Mouse (Mus musculus) spleen, postnatal 4 days (tissue): ENCODE results near the gene Fubp1.

Experiments
- DNase-seq, 2 experiments: peaks; one replicate each; pipeline ENCODE4 v3.0.0; 2022; ENCODE audit warnings: low spot score in 2 of 2

Gene Fubp1

DNA sequence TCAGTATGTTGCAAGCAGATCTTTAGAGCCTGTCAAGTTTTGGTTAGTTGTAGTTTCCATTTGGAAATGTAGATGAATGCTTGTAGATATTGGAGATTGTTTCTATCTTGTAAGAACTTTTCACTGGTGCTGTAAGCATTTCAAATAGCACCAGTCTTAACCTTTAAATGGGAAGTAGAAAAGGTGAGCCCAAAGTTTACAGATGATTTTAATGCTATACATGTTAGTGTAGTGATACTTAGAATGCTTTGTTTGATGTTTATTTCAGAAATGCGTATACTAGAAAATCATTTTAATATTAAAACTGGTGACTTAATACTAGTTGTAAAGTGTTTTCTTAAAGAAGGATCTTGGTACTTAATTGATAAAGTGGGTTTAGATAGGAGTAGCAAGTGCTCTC lies 25.6 kb downstream of the Fubp1 start:
- no peak for DNase-seq

DNA sequence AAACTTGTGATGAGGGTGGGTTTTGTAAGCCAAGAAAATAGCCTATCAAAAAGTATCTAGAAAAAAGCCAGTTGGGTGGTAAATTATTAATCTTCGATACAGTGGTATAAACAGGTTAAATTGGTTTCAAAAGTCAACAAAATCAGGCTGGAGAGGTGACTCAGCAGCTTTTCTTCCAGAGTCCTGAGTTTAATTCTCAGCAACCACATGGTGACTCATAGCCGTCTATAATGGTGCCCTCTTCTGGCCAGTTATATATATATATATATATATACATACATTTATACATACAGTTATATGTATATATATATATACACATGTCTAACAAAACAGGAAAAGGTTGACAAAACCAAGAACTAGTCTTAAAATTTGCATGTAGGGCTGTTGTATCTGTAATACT lies 28.6 kb downstream of the Fubp1 start:
- peak in 1 of 2 experiments; percentile 34 for DNase-seq

DNA sequence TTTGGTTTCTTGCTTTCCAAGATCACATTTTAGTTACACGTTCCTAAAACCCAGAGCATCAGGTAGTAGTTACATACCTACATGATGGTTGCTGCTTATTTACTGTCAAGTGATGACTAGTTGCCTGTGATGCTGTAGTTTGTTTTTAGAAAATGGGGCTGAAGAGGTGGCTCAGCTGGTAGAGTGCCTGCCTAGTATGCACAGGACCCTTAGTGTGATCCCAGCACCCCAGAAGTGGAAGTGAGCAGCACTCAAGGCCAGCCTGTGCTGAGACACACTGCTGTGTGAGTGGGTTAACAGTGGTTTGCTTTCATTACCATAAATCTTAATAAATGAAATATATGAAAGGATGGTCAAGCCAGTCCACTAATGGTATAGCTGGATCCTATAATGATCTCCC lies 29.4 kb downstream of the Fubp1 start:
- DNase-seq, result no peak

DNA sequence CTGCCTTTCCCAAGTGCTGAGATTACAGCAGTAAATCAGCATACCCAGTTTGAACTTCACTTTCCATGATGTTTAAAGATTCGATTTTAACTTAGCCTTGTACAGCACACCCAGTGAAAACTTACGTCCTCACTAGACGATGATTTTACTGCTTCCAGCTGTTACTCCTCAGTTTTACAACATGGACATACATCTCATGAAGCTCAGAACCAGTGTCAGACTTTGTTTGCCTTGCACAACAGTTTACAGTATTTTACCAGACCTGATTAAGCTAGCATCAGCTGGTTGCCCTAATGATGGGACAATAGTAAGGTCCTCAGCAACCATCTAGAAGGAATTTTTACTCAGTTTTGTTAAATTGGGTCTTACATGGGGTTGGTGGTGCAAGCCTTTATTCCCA lies 30.9 kb downstream of the Fubp1 start:
- no peak for DNase-seq

DNA sequence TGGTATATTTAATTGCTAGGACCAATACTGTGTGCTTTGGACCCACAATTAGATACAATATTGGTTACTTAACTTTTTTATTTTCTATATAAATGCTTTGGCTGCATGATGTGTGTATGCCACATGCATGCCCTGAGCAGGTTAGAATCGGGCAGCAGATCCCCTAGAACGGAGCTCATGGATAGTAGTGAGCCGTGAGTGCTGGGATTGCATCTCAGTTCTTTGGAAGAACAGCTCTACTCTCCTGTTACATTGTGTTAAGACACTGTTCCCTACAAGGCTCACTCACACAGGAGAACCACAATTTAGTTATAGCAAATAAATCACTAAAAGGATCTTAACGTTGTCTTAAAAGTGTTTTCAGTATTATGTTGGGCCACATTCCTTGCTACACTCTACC lies 33.1 kb downstream of the Fubp1 start:
- no peak for DNase-seq

DNA sequence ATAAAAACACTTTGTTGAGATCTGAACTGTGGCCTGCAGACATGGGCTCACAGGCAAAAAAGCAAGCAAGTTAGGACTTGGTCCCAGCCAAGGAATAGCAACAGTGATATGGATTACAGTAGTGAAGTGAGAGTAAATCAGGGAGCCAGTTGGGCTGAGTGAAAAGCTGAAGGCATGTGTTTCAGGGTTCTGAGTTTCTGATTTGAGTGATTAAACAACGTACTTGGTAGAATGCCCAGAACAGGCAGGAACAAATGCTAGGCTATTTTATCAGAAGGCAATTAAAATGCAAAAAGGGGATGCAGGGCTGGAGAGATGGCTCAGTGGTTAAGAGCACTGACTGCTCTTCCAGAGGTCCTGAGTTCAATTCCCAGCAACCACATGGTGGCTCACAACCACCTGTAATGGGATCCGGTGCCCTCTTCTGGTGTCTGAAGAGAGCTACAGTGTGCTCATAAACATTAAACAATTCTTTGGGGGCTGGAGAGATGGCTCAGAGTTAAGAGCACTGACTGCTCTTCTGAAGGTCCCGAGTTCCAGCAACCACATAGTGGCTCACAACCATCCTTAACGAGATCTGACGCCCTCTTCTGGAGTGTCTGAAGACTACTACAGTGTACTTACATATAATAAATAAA lies 35.2 kb downstream of the Fubp1 start:
- no peak for DNase-seq

DNA sequence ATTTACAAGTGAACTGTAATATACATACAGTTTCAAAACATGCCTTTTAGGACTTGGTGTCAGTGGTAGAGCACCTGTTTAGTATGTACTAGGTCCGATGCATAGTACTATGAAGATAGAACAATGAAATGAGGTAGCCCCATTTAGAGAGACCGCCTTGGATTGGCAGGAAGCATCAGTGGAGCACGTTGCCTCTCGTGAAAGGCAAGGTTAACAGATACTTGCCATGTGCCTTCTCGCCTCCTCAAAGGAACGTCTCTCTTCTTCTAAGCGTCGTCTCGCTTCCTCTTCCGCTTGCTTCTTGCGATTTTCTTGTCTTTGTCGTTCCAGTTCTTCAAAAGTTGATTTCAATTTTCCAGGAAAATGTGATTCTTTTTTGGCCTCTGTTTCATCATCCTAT lies 37.5 kb downstream of the Fubp1 start:
- no peak for DNase-seq

DNA sequence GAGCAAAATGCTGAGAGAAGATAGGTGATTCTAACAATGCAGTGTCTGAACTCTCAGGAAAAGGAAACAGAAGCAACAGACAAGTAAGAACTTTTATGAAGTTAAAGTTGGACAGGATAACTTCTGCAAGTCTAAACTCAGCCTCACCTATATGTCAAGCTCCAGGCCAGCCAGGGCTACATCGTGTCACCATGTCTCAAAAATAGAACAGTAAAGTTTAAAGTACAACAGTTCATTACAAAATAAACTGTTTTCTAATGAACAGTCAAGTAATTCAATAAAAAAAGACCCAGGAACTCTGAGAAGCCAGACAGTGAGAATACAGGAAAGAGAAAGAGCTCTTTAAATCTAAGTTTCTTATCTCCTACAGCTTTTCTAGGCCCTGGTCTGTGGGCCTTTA lies 40.3 kb downstream of the Fubp1 start:
- DNase-seq, result no peak

DNA sequence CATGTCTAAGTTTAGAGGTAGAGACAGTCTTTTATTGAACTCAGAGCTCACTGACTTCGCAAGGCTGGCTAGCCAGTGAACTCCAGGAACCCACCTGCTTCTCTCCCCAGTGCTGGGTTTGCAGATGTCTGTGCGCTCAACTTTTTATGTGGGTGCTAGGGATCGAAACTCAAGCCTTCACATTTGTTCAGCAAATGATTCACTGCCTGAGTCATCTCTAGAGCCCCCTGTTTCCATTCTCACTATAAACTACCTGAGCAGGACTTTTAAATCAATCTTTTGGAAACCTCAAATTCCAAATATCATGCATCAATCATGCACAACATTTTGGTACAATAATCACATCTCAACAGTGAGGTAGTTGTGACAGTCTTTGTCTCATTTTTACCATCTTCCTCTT lies 47.3 kb downstream of the Fubp1 start:
- DNase-seq, result no peak

DNA sequence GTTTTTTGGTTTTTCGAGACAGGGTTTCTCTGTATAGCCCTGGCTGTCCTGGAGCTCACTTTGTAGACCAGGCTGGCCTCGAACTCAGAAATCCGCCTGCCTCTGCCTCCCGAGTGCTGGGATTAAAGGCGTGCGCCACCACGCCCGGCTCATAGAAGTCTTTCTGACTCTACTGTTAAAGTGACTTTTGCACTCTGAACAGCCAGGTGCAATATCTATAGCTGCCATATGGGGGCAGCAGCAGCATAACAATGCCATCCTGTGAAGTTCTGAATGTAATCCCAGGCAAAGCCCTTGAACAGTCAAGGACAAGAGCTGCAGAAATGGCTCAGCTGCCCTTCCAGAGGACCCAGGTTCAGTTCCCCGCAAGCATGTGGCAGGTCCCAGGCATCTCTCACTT lies 49.2 kb downstream of the Fubp1 start:
- peak; percentile 67 to 80 for DNase-seq

DNA sequence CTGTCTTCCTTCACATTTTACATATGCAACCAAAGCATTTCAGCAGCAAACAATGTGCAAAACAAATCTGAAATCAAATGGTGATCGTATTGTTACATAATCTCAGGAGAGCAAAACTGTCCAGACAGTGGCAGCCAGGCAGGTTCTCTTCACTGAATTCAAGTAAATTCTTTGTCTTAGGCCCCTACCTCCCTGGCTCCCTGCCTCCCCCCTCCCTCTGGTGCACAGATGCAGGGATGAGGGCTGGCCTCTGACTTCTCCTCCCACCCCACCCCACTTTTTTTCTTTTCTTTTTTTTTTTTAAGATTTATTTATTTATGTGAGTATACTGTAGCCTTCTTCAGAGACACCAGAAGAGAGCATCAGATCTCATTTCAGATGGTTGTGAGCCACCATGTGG lies 50.1 kb downstream of the Fubp1 start:
- no peak for DNase-seq

DNA sequence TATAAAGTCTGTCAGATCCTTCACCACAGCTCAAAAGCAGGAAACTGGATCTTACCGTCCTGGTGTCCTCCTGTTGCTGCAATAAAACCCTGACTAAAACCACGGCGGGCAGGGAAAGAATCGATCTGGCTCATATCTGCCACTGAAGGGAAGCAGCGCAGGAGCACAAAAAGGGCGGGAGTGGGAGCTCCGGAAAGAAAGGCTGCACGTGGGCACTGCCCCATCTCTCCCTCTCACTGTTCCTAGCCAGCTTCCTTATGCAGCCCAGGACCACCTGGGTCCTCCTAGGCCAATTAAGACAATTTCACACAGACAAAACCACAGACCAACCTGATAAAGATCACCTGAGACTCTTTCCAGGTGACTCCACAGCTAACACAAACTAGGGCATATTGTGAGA lies 51.2 kb downstream of the Fubp1 start:
- no peak for DNase-seq

DNA sequence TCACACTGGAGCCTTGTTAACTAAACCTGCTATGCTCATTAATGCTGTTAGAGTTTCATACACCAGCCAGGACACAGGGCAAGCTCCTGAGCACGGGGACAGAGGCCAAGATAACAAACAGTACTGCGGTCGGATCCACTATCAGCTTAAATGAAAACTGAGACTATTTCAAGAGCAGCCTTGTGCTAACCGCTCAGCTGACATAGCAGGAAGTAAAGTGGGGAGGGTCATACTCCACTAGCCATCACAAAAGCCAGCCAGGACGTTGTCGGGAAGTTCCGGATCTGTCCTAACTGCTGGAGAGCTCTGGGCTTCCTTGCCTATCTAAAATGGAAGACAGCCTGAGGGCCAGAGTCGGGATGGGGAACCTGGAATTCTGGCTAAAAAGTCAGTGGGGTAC lies 51.7 kb downstream of the Fubp1 start:
- no peak for DNase-seq

DNA sequence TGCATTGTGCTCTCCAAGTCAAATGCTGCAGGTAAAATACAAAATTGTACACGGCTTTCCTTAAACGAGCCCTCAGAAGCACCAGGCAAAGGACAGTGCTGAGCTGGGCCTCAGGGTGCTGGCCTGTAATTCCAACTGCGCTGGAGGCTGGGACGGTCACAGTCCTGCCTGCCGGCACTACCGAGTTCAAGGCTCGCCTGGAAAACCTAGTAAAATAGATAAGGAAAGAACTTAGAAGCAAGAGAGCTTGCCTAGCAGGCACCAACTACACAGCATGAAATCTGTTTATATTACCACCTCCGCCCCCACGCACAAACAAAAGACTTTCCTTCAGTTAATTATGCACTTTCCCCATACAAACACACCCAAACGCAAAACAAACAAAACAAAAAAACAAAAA lies 54.2 kb downstream of the Fubp1 start:
- no peak for DNase-seq

DNA sequence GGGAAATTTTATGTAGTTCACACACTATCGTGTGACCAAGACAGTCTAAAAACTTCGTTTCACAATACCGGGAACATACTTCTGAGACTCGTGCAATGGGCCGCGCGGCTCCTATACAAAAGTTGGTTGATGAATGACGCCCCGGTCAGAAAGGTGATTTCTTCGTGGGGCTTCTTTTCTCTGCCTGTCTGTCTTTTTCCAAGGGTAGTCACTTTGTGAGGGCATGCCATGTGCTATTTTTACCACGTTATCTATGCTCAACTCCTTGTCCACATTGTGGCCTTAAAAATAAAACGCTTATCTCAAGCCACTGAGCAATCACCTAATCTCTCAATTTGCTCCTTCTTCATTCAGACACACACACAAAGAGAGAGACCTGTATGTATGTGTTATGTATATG lies 54.6 kb downstream of the Fubp1 start:
- DNase-seq, result no peak

DNA sequence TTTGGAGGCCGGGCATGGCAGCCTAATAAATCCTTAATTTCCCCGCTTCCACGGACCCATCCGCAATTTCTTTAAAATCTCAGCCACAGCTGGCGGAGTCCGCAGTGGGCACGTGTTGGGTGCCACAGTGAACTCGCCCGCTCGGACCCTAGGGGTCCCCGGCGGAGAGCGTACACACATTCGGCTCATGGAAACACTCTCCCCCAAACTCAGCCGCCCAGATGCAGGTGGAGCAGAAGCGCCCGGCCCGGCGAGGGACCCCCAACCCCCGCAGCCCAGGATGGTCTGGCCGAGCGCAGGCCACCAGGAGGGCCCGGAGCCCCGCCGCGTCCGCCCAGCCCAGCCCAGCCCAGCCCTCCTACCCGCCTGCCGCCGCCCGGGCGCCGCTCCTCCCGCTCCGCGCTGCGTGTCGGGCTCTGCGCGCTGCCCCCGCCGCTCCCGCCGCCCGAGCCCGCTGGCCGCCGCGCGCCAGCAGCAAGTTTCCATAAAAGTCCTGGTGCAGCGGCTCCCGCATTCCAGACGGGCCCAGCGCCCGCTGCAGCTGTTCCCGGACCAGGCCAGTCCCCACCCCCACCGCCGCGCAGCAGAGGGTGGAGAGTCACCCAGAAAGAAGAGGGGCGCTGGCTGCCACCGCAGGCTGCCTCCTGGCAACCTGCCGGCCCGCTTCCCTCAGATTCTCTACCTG lies 55.3 kb downstream of the Fubp1 start:
- no peak for DNase-seq

DNA sequence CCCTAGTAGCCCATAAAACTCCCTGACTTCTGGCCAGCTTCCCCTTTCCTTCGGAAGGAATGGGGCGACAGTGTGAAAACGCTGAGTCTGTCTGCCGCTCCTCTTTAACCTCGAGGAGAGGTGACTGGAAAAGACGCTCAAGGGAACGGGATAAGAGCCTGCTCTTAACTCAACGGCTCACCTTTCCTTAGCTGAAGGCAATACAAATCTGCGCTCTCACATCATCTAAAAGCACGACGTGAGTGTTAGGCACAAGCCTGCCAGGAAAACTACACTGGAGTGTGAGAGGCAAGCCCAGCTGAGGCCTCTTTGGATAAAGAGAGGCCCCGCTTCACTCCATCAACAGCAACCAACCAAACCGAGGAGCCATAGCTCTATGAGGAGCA lies 55.8 kb downstream of the Fubp1 start, which contains the start of gene Nexn:
TSS of gene Nexn (minus strand) at position 315 of the 386 bp plus-strand sequence.
- DNase-seq, result no peak

DNA sequence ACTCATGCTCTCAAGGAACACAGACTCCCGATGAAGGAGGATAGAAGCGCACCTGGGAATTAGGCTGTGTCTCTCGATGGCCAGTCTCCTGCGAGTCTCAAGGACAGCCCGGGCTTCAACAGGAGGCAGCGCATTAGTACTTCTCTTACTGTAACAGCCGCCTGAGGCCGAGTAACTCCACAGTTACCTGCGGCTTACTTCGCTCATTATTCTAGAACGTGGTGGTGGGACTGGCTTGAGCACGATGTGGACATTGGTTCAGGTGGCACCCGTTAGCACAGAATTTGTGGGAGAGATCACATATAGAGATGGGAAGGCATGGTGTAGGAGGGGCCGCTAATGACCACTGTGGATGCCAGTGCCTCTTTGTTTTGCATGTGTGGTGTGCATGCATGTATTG lies 57.9 kb downstream of the Fubp1 start:
- DNase-seq, result no peak

DNA sequence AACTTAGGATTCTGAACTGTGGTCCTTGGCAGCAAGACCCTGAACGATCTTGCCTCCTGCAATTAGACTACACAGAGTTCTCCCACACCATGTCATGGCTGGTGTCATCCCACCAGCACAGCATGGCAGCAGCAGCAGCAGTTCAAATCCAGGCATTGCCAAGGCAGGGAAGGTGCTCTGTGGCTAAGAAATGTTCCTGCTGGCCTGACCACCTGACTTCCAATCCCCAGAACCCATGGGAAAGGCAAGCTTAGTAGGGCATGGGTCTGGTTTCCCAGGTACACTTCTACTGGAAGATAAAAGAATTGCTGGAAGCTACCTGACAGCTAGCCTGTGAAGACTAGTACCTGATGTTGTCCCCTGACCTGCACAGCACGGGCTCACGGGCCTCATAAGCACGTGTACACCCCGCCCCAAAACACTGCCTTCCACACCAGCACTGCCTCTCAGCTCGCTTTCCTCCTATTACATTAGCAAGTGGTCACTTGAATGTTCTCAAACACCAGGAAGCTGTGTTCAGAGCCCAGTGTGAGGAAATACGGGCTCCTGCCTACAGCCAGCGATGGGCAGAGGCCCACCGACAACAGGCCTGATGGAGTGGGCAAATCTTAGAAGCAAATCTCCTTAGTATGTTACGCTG lies 61.0 kb downstream of the Fubp1 start:
- no peak for DNase-seq

DNA sequence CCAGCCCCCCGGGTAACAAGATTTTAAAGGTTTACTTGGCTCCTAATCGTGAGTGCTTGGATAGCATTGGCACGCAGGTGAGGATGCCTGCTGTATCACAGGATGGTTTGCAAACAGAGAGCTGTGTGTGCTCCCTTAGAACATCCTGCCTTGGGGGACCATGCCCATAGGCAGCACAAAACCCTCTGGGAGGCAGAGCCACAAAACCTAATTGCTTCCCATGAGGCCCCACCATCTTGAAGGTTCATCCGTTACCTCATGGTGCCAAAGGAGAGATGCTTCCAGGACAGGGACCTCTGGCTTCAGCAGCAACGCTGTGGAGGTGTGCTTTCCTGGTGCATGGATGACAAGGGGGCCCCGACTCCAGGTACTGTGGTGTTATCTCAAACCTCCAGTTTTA lies 61.7 kb downstream of the Fubp1 start:
- DNase-seq, result no peak

DNA sequence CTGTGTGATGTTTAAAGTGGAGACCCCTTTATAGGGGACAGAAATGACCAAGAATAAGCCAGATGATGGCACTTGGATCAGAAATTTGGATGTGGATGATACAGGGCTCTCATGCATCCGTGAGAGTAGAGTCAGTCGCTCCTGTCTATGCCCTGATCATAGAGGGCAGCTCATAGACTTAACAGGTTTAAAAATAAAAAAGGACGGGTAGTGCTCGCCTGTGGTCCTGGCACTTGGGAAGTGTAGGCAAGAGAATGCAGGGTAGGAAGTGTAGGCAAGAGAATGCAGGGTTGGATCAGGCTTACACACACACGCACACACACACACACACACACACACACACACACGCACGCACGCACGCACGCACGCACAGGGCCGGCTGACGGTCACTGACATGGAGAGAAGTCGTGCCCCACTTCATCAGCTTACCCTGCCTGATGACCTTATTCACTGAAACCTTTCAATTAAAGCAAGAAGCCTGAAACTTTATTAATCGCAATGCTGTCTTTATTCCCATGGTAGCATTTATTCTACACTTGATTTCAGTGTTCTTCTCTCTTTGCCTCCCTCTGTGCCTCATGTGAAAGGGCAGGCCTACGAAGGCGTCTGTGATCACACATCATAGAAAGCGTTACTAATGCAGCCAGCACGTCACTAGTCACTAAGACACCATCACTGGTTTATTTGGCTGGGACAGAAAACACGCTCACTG lies 62.9 kb downstream of the Fubp1 start:
- DNase-seq, result no peak

DNA sequence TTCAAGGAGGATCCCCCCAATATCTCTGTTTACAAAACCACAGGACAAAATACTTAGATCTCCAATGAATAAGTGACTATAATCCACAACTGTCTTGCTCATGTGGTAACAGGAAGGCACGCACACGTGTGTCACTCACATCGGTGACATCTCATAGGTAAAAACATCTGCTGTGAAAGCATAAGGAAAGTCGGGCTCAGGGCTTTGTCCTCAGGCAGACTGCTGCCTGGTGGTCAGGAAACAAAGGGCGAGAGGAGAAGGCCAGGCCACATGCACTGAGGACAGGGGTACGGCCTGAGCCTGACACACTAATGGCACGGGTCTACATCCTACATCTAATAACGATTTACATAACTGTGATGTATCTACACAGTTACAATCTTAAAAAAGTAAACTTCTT lies 64.8 kb downstream of the Fubp1 start:
- DNase-seq, result no peak

DNA sequence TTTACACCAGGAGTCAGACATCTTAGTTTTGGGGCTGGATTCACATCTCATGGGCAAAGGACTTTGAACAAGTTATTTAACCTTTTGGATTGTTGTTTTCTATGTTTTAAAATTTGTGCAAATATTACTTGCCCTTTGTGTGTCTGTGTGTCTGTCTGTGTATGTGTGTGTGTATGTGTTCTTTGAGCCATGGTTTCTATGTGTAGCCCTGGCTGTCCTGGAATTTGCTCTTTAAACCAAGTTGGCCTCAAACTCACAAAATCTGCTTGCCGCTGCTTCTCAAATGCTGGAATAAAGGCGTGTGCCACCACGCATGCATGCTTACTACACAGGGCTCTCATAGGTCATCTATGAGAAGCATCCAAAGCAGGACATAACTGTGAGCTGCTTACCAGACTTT lies 66.7 kb downstream of the Fubp1 start:
- DNase-seq, result no peak
